Mouse (Mus musculus): ENCODE data around the gene Coro6. TPM values are rescaled to one million over a fixed set of nuclear protein-coding genes. Genes with fewer than 3 reads are reported as not detected.

Gene Coro6
- polyA plus RNA-seq, 1 experiment from 2014 or later, result 55.5 TPM

DNA sequence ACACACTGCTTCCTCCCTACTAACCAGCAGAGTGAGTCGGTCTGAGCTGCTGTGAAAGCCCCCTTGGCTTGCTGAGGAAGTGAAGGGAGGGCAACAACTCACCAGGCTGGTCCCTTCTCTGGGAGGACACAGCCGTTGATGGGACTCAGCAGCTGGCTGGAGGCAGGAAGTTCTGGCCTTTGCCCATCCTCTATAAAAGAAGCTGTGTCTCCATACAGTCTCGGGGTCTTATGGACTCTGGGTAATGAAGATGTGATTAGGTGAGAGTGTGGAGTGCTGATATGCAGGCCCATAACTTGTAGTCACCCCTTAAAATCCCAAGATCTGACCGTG is 32.1 kb downstream of the Coro6 start:
- Histone ChIP-seq H3K9ac (ENCODE audit: low read length) (peak overlapping the region; percentile 96), H3K36me3 (ENCODE audit: control insufficient read depth, insufficient read depth, low read length) (peaks cover 6% of the 10 kb centered on the region), H3K27ac (replicated peaks in 1 of 2; ENCODE audit: control insufficient read depth in 1 of 2, insufficient read depth in 1 of 2, low read depth in 2 of 2, low read length in 2 of 2) (peak overlapping the region; percentile 50 to 95), H3K4me3 (ENCODE audit: control insufficient read depth in 1 of 2, insufficient read depth in 1 of 2, low read depth in 1 of 2, low read length in 2 of 2) (peak overlapping the region; percentile 76 to 94), H3K9me3 (ENCODE audit: control insufficient read depth, low read length) (no peaks in the 10 kb centered on the region), H3K4me1 (ENCODE audit: control insufficient read depth in 2 of 2, insufficient read depth in 2 of 2, low read length in 2 of 2) (peaks cover 36 to 71% of the 10 kb centered on the region in 2 experiments), H3K4me2 (ENCODE audit: low read length) (peak overlapping the region; percentile 94), H3K27me3 (ENCODE audit: control insufficient read depth, insufficient read depth, low read length) (no peaks in the 10 kb centered on the region)
- 28% methylated on average over 4 of the region's 4 CpGs for WGBS
- no peak for ATAC-seq (ENCODE audit: insufficient number of reproducible peaks, insufficient read depth, low FRiP score, low read depth)

DNA sequence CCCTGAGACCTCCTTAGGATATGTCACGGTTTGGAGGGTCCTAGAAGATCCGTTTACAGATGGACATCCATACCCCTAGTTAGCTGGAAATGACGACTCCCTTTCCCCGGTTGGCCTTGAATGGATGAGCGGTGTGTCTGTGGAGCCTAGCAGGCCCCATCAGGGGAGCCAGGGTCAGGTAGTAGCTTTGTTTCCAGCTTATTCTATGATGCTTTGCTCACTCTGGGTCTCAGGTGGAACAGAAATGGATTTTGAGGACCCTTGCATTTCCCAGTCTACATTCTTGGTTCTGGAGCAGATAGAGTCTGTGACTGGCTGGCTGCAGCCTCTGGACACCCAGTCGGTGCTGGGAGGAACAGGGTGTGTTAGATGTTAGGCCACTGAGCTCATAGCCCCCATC is 32.6 kb downstream of the Coro6 start:
- Histone ChIP-seq H3K27me3 (ENCODE audit: control insufficient read depth, insufficient read depth, low read length) (no peaks in the 10 kb centered on the region), H3K4me1 (ENCODE audit: control insufficient read depth in 2 of 2, insufficient read depth in 2 of 2, low read length in 2 of 2) (peaks cover 36 to 71% of the 10 kb centered on the region in 2 experiments), H3K36me3 (ENCODE audit: control insufficient read depth, insufficient read depth, low read length) (peaks cover 11% of the 10 kb centered on the region), H3K4me3 (ENCODE audit: control insufficient read depth in 1 of 2, insufficient read depth in 1 of 2, low read depth in 1 of 2, low read length in 2 of 2) (peak overlapping the region in 1 of 2 experiments; percentile 94; a peak in 3 of 4 replicates), H3K9ac (ENCODE audit: low read length) (peak overlapping the region; percentile 96), H3K27ac (replicated peaks in 1 of 2; ENCODE audit: control insufficient read depth in 1 of 2, insufficient read depth in 1 of 2, low read depth in 2 of 2, low read length in 2 of 2) (peak overlapping the region; percentile 50 to 95; a peak in 2 of 4 replicates), H3K4me2 (ENCODE audit: low read length) (peak overlapping the region; percentile 94), H3K9me3 (ENCODE audit: control insufficient read depth, low read length) (no peaks in the 10 kb centered on the region)
- ATAC-seq (ENCODE audit: insufficient number of reproducible peaks, insufficient read depth, low FRiP score, low read depth), result no peak
- WGBS, result 66% methylated on average over 6 of the region's 6 CpGs

GRCm38 (mm10) chr11:77495507-77495906 is 33.3 kb downstream of the Coro6 start:
- Histone ChIP-seq H3K27me3 (ENCODE audit: control insufficient read depth, insufficient read depth, low read length) (no peaks in the 10 kb centered on the region), H3K27ac (replicated peaks in 1 of 2; ENCODE audit: control insufficient read depth in 1 of 2, insufficient read depth in 1 of 2, low read depth in 2 of 2, low read length in 2 of 2) (peak overlapping the region; percentile 14 to 93; a peak in 2 of 4 replicates), H3K4me2 (ENCODE audit: low read length) (peak overlapping the region; percentile 94), H3K4me1 (ENCODE audit: control insufficient read depth in 2 of 2, insufficient read depth in 2 of 2, low read length in 2 of 2) (peaks cover 31 to 66% of the 10 kb centered on the region in 2 experiments), H3K36me3 (ENCODE audit: control insufficient read depth, insufficient read depth, low read length) (peaks cover 18% of the 10 kb centered on the region), H3K4me3 (ENCODE audit: control insufficient read depth in 1 of 2, insufficient read depth in 1 of 2, low read depth in 1 of 2, low read length in 2 of 2) (no peak overlapping the region), H3K9me3 (ENCODE audit: control insufficient read depth, low read length) (no peaks in the 10 kb centered on the region), H3K9ac (ENCODE audit: low read length) (peak overlapping the region; percentile 96)
- ATAC-seq (ENCODE audit: insufficient number of reproducible peaks, insufficient read depth, low FRiP score, low read depth), result no peak

DNA sequence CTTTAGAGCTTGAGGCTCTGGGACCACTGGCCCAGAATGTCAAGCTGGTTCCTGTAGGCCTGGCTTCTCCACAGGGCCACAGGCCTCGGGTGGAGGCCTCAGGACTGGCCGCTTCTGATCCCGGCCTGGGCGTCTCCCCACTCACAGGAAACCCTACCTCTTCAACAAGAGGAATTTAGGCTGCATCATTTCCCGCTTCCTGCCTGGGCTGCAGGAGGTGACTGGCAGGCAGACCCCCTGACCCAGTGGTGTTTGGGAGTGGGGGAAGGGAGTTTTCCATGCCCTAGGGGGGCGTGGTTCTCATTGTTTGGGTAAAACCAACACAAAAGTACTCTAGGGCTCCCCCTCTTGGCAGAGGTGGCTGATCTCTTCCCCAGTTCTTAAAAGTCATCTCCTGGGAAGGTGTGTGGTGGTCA is 35.1 kb downstream of the Coro6 start:
- ATAC-seq (ENCODE audit: insufficient number of reproducible peaks, insufficient read depth, low FRiP score, low read depth), result peak; percentile 10; the same call in 1 of the 2 replicates
- H3K9ac ChIP-seq (ENCODE audit: low read length), result peak overlapping the region; percentile 31
- peaks cover 35% of the 10 kb centered on the region for H3K36me3 ChIP-seq (ENCODE audit: control insufficient read depth, insufficient read depth, low read length)
- H3K27ac ChIP-seq (replicated peaks in 1 of 2; ENCODE audit: control insufficient read depth in 1 of 2, insufficient read depth in 1 of 2, low read depth in 2 of 2, low read length in 2 of 2), result peak overlapping the region; percentile 83 to 93
- peak overlapping the region; percentile 36; the same call in 1 of the 2 replicates for H3K4me2 ChIP-seq (ENCODE audit: low read length)
- WGBS, result 30% methylated on average over 6 of the region's 6 CpGs
- no peak overlapping the region for H3K4me3 ChIP-seq (ENCODE audit: control insufficient read depth in 1 of 2, insufficient read depth in 1 of 2, low read depth in 1 of 2, low read length in 2 of 2)
- no peaks in the 10 kb centered on the region for H3K27me3 ChIP-seq (ENCODE audit: control insufficient read depth, insufficient read depth, low read length)
- H3K4me1 ChIP-seq (ENCODE audit: control insufficient read depth in 2 of 2, insufficient read depth in 2 of 2, low read length in 2 of 2), result peaks cover 24 to 52% of the 10 kb centered on the region in 2 experiments
- no peaks in the 10 kb centered on the region for H3K9me3 ChIP-seq (ENCODE audit: control insufficient read depth, low read length)

GRCm38 (mm10) chr11:77497851-77498250 is 35.6 kb downstream of the Coro6 start:
- peaks cover 40% of the 10 kb centered on the region for H3K36me3 ChIP-seq (ENCODE audit: control insufficient read depth, insufficient read depth, low read length)
- no peak overlapping the region for H3K4me3 ChIP-seq (ENCODE audit: control insufficient read depth in 1 of 2, insufficient read depth in 1 of 2, low read depth in 1 of 2, low read length in 2 of 2)
- H3K9ac ChIP-seq (ENCODE audit: low read length), result peak overlapping the region; percentile 65
- H3K4me1 ChIP-seq (ENCODE audit: control insufficient read depth in 2 of 2, insufficient read depth in 2 of 2, low read length in 2 of 2), result peaks cover 24 to 51% of the 10 kb centered on the region in 2 experiments
- H3K9me3 ChIP-seq (ENCODE audit: control insufficient read depth, low read length), result no peaks in the 10 kb centered on the region
- WGBS, result 29% methylated on average over 4 of the region's 4 CpGs
- 0 out of 2 replicates have a peak, but pooled peaks have one; percentile 5 for ATAC-seq (ENCODE audit: insufficient number of reproducible peaks, insufficient read depth, low FRiP score, low read depth)
- H3K27me3 ChIP-seq (ENCODE audit: control insufficient read depth, insufficient read depth, low read length), result no peaks in the 10 kb centered on the region
- H3K4me2 ChIP-seq (ENCODE audit: low read length), result peak overlapping the region; percentile 36
- H3K27ac ChIP-seq (replicated peaks in 1 of 2; ENCODE audit: control insufficient read depth in 1 of 2, insufficient read depth in 1 of 2, low read depth in 2 of 2, low read length in 2 of 2), result peak overlapping the region; percentile 77 to 93

- peak overlapping the region; percentile 77 to 93 for H3K27ac ChIP-seq (replicated peaks in 1 of 2; ENCODE audit: control insufficient read depth in 1 of 2, insufficient read depth in 1 of 2, low read depth in 2 of 2, low read length in 2 of 2)
- no peaks in the 10 kb centered on the region for H3K9me3 ChIP-seq (ENCODE audit: control insufficient read depth, low read length)
- no peak for ATAC-seq (ENCODE audit: insufficient number of reproducible peaks, insufficient read depth, low FRiP score, low read depth)
- peak overlapping the region; percentile 36 for H3K4me2 ChIP-seq (ENCODE audit: low read length)
- H3K27me3 ChIP-seq (ENCODE audit: control insufficient read depth, insufficient read depth, low read length), result no peaks in the 10 kb centered on the region
- WGBS, result 65% methylated on average over 12 of the region's 12 CpGs
- no peak overlapping the region for H3K4me3 ChIP-seq (ENCODE audit: control insufficient read depth in 1 of 2, insufficient read depth in 1 of 2, low read depth in 1 of 2, low read length in 2 of 2)
- H3K36me3 ChIP-seq (ENCODE audit: control insufficient read depth, insufficient read depth, low read length), result peaks cover 46% of the 10 kb centered on the region
- H3K4me1 ChIP-seq (ENCODE audit: control insufficient read depth in 2 of 2, insufficient read depth in 2 of 2, low read length in 2 of 2), result peaks cover 24 to 57% of the 10 kb centered on the region in 2 experiments
- peak overlapping the region; percentile 65 for H3K9ac ChIP-seq (ENCODE audit: low read length)
Observed at GRCm38 (mm10) chr11:77498261-77499139, 36.3 kb downstream of the Coro6 start.

DNA sequence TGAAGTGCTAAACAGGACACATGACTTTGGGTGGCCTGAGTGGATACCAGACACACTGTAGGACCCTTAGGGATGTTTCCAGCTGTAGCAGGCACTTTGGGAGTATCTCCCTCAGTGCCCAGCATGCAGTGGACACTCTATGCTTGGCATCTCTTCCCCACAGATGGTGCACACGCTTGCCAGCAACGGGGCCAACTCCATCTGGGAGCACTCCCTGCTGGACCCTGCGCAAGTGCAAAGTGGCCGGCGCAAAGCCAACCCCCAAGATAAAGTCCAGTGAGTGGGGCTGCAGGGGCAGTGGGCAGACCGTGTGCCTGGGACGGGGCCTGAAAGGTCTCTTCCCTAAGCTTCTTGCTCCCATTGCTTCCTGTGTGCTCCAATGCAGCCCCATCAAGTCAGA is 37.1 kb downstream of the Coro6 start:
- Histone ChIP-seq H3K27ac (replicated peaks in 1 of 2; ENCODE audit: control insufficient read depth in 1 of 2, insufficient read depth in 1 of 2, low read depth in 2 of 2, low read length in 2 of 2) (no peak overlapping the region), H3K4me2 (ENCODE audit: low read length) (no peak overlapping the region), H3K9me3 (ENCODE audit: control insufficient read depth, low read length) (no peaks in the 10 kb centered on the region), H3K9ac (ENCODE audit: low read length) (no peak overlapping the region), H3K27me3 (ENCODE audit: control insufficient read depth, insufficient read depth, low read length) (no peaks in the 10 kb centered on the region), H3K4me3 (ENCODE audit: control insufficient read depth in 1 of 2, insufficient read depth in 1 of 2, low read depth in 1 of 2, low read length in 2 of 2) (no peak overlapping the region), H3K36me3 (ENCODE audit: control insufficient read depth, insufficient read depth, low read length) (peaks cover 55% of the 10 kb centered on the region), H3K4me1 (ENCODE audit: control insufficient read depth in 2 of 2, insufficient read depth in 2 of 2, low read length in 2 of 2) (peaks cover 23 to 54% of the 10 kb centered on the region in 2 experiments)
- 85% methylated on average over 7 of the region's 7 CpGs for WGBS
- no peak for ATAC-seq (ENCODE audit: insufficient number of reproducible peaks, insufficient read depth, low FRiP score, low read depth)

Data from heart, embryonic 14.5 days (tissue).